16 mouse cellular contexts compared by ENCODE assay signal in genomic region chr2:78064321-78065037, GRCm38 (mm10).
DNase-seq lines count a peak whose midpoint lies in the region; ATAC-seq lines count a peak whose summit lies in the region.
"Had no signal": no experiment of that assay in that cellular context is flagged by ENCODE, and none has a peak within 500 bp of the region (broad histone marks: within the 10 kb centered on the region; RNA-seq: fewer than 3 reads in every experiment).

No protein-coding gene starts in this region.

- H3K9ac ChIP-seq in forebrain, embryonic 11.5 days (ENCODE audit: low read length) = no peak overlapping the region
- H3K9ac ChIP-seq in hindbrain, embryonic 14.5 days = no peak overlapping the region
- no peak overlapping the region for H3K9ac ChIP-seq in midbrain, embryonic 15.5 days
- H3K9ac ChIP-seq: heart, embryonic 13.5 days; liver, embryonic 13.5 days had no signal

- no peaks in the 10 kb centered on the region for H3K36me3 ChIP-seq in forebrain, embryonic 11.5 days (ENCODE audit: control insufficient read depth, insufficient read depth, low read length)
- H3K36me3 ChIP-seq in hindbrain, embryonic 14.5 days (replicated peaks; ENCODE audit: control insufficient read depth, insufficient read depth) = no peaks in the 10 kb centered on the region
- no peaks in the 10 kb centered on the region for H3K36me3 ChIP-seq in midbrain, embryonic 15.5 days (replicated peaks)
- H3K36me3 ChIP-seq: heart, embryonic 13.5 days; liver, embryonic 13.5 days had no signal

- peak; percentile 66 for ATAC-seq in forebrain, embryonic 11.5 days (replicated peaks; ENCODE audit: low FRiP score)
- ATAC-seq in hindbrain, embryonic 14.5 days (ENCODE audit: low FRiP score) = no peak; the same call in 1 of the 2 replicates
- peak; percentile 74 for ATAC-seq in midbrain, embryonic 15.5 days (replicated peaks)
- ATAC-seq: inflammation-experienced regulatory T-cells, adult 6 months had no signal

- no peaks in the 10 kb centered on the region for H3K9me3 ChIP-seq in forebrain, embryonic 11.5 days (ENCODE audit: control insufficient read depth, low read length)
- no peaks in the 10 kb centered on the region for H3K9me3 ChIP-seq in hindbrain, embryonic 14.5 days (ENCODE audit: control insufficient read depth, low read length)
- no peaks in the 10 kb centered on the region for H3K9me3 ChIP-seq in midbrain, embryonic 15.5 days
- H3K9me3 ChIP-seq: heart, embryonic 13.5 days; liver, embryonic 13.5 days had no signal

- DNase-seq in brain, adult 2 months (ENCODE audit: low read depth, low spot score) = peak; percentile 20
- no peak for DNase-seq in forebrain, embryonic 11.5 days (ENCODE audit: low spot score)
- peak; percentile 28 for DNase-seq in hindbrain, embryonic 14.5 days (ENCODE audit: low spot score)
- DNase-seq in adrenal gland, adult 2 months = no peak
- no peak for DNase-seq in adrenal gland, adult 18-20 months (ENCODE audit: low spot score in 2 of 2)
- DNase-seq in right cerebral cortex, postnatal 25 days = no peak
- no peak for DNase-seq in thymus, postnatal 10 days (ENCODE audit: low spot score in 2 of 2)
- DNase-seq: adrenal gland, postnatal 36 days; cerebellum, adult 9-11 months; kidney, postnatal 36 days; liver, embryonic 13.5 days; lung, postnatal 4 days; right cerebral cortex, postnatal 4 days had no signal

- H3K4me3 ChIP-seq in forebrain, embryonic 11.5 days (ENCODE audit: low read depth, low read length) = no peak overlapping the region
- no peak overlapping the region for H3K4me3 ChIP-seq in hindbrain, embryonic 14.5 days (replicated peaks; ENCODE audit: low read length)
- no peak overlapping the region for H3K4me3 ChIP-seq in midbrain, embryonic 15.5 days
- H3K4me3 ChIP-seq: heart, embryonic 13.5 days; liver, embryonic 13.5 days had no signal

- H3K4me2 ChIP-seq in forebrain, embryonic 11.5 days (ENCODE audit: low read depth, low read length, severe bottlenecking) = no peak overlapping the region
- H3K4me2 ChIP-seq in hindbrain, embryonic 14.5 days (replicated peaks) = peak overlapping the region; percentile 4; the same call in 1 of the 2 replicates
- H3K4me2 ChIP-seq in midbrain, embryonic 15.5 days = peak overlapping the region; percentile 26; the same call in 1 of the 2 replicates
- H3K4me2 ChIP-seq: heart, embryonic 13.5 days; liver, embryonic 13.5 days had no signal

- no peaks in the 10 kb centered on the region for H3K27me3 ChIP-seq in forebrain, embryonic 11.5 days (ENCODE audit: control insufficient read depth, insufficient read depth, low read length)
- H3K27me3 ChIP-seq in hindbrain, embryonic 14.5 days (ENCODE audit: control insufficient read depth, insufficient read depth, low read length) = no peaks in the 10 kb centered on the region
- H3K27me3 ChIP-seq in midbrain, embryonic 15.5 days (replicated peaks) = no peaks in the 10 kb centered on the region; the same call in 1 of the 2 replicates
- H3K27me3 ChIP-seq: heart, embryonic 13.5 days; liver, embryonic 13.5 days had no signal

- WGBS in forebrain, embryonic 11.5 days = 50% methylated on average over 16 of the region's 16 CpGs
- WGBS in hindbrain, embryonic 14.5 days = 22% methylated on average over 16 of the region's 16 CpGs
- 24% methylated on average over 16 of the region's 16 CpGs for WGBS in midbrain, embryonic 15.5 days

- H3K27ac ChIP-seq in forebrain, embryonic 11.5 days (ENCODE audit: low read depth, low read length) = no peak overlapping the region
- peak overlapping the region; percentile 11; the same call in 1 of the 2 replicates for H3K27ac ChIP-seq in hindbrain, embryonic 14.5 days
- peak overlapping the region; percentile 4; the same call in 1 of the 2 replicates for H3K27ac ChIP-seq in midbrain, embryonic 15.5 days
- H3K27ac ChIP-seq: heart, embryonic 13.5 days; liver, embryonic 13.5 days had no signal

- no peaks in the 10 kb centered on the region; the same call in 1 of the 2 replicates for H3K4me1 ChIP-seq in forebrain, embryonic 11.5 days (replicated peaks; ENCODE audit: control insufficient read depth, insufficient read depth, low read length)
- 0 out of 2 replicates have a peak, but pooled peaks cover 8% of the 10 kb centered on the region for H3K4me1 ChIP-seq in hindbrain, embryonic 14.5 days (replicated peaks; ENCODE audit: control insufficient read depth, insufficient read depth, low read length)
- H3K4me1 ChIP-seq in midbrain, embryonic 15.5 days = peaks cover 7% of the 10 kb centered on the region; the same call in 1 of the 2 replicates

Comparison
In these comparisons a context has a peak if more than half of its experiments do, and no peak if none do; other contexts are left out.
1. DNase-seq: peak in brain, adult 2 months (single experiment) and hindbrain, embryonic 14.5 days (single experiment); none in forebrain, embryonic 11.5 days (single experiment), adrenal gland, adult 2 months (single experiment), adrenal gland, adult 18-20 months (0 of 2), right cerebral cortex, postnatal 25 days (single experiment) and thymus, postnatal 10 days (0 of 2).